Mouse (Mus musculus) myocyte (in vitro differentiated cells): ENCODE measurements at regions not wholly inside any gene's neighbourhood (a gene's known extent, or its start where the extent isn't known, plus 50 kb on each side); places are given as distances from the start of the nearest gene placed in this dataset.

ENCODE experiments used
- E2F4 ChIP-seq: IDR thresholded peaks from one replicate; pipeline ENCODE4 v1.6.1; 2011; ENCODE audit warnings: mild to moderate bottlenecking, control low read depth, moderate library complexity; ENCODE audit not compliant: insufficient read depth
- MAX ChIP-seq: IDR thresholded peaks from one replicate; pipeline ENCODE4 v1.6.1; 2011; ENCODE audit warnings: low read depth, mild to moderate bottlenecking, control low read depth
- POLR2A ChIP-seq: IDR thresholded peaks from one replicate; pipeline ENCODE4 v1.6.1; 2011; ENCODE audit warnings: low read depth, mild to moderate bottlenecking, control low read depth, moderate library complexity; ENCODE audit not compliant: insufficient read length
- REST ChIP-seq: IDR thresholded peaks from one replicate; pipeline ENCODE4 v1.6.1; 2011; ENCODE audit warnings: mild to moderate bottlenecking, control low read depth, moderate library complexity; ENCODE audit not compliant: insufficient read depth, insufficient read length
- USF1 ChIP-seq: IDR thresholded peaks from one replicate; pipeline ENCODE4 v1.6.1; 2011; ENCODE audit warnings: low read depth, mild to moderate bottlenecking, control low read depth, moderate library complexity

- no peak for TF ChIP-seq POLR2A
- no peak for TF ChIP-seq MAX
- TF ChIP-seq E2F4, result no peak
- no peak for TF ChIP-seq USF1
- no peak for TF ChIP-seq REST
These were observed 163.1 kb upstream of the Bcor start for GRCm38 (mm10) chrX:12323268-12323667.
